Mouse (Mus musculus) forebrain, embryonic 16.5 days (tissue): ENCODE measurements at regions not wholly inside any gene's neighbourhood (a gene's known extent, or its start where the extent isn't known, plus 50 kb on each side); places are given as distances from the start of the nearest gene placed in this dataset.

Source experiments
- ATAC-seq: fragments of 200-750 bp; cut with Nextera tagmentation; 2 replicates; pipeline ENCODE4 v1.8.0; 2017; ENCODE audit warnings: mild to moderate bottlenecking, moderate library complexity
- H3K27ac ChIP-seq: fragments of 300-500 bp; sonication (generic); 2 replicates; pipeline ENCODE4 v1.5.1; 2014; ENCODE audit warnings: low read length, control low read depth
- H3K27me3 ChIP-seq: fragments of 300-500 bp; sonication (generic); replicated peaks from 2 replicates; pipeline ENCODE4 v1.6.1; 2014; ENCODE audit warnings: low read length; ENCODE audit not compliant: control insufficient read depth, insufficient read depth
- H3K36me3 ChIP-seq: fragments of 300-500 bp; sonication (generic); 2 replicates; pipeline ENCODE4 v1.6.1; 2014; ENCODE audit not compliant: control insufficient read depth, insufficient read depth
- H3K4me1 ChIP-seq: fragments of 300-500 bp; sonication (generic); replicated peaks from 2 replicates; pipeline ENCODE4 v1.6.1; 2014; ENCODE audit warnings: low read length; ENCODE audit not compliant: control insufficient read depth, insufficient read depth
- H3K4me2 ChIP-seq: fragments of 300-500 bp; sonication (generic); 2 replicates; pipeline ENCODE4 v1.6.1; 2014; ENCODE audit warnings: mild to moderate bottlenecking, low read length, control low read depth
- H3K4me3 ChIP-seq: fragments of 300-500 bp; sonication (generic); replicated peaks from 2 replicates; pipeline ENCODE4 v1.5.1; 2014; ENCODE audit warnings: mild to moderate bottlenecking, low read length, control low read depth
- H3K9ac ChIP-seq: fragments of 300-500 bp; sonication (generic); replicated peaks from 2 replicates; pipeline ENCODE4 v1.6.1; 2014; ENCODE audit warnings: low read depth, low read length, control low read depth
- H3K9me3 ChIP-seq: fragments of 300-500 bp; sonication (generic); 2 replicates; pipeline ENCODE4 v1.6.1; 2016; ENCODE audit warnings: low read length; ENCODE audit not compliant: control insufficient read depth
- WGBS: fragments of 180-500 bp; shearing (Covaris S2); extraction: QIAGEN DNeasy Blood & Tissue Kit; methylation state at CpG from one replicate; pipeline ENCODE4 v1.1.7; 2014; 5-methylcytosine and 5-hydroxymethylcytosine counted together

DNA sequence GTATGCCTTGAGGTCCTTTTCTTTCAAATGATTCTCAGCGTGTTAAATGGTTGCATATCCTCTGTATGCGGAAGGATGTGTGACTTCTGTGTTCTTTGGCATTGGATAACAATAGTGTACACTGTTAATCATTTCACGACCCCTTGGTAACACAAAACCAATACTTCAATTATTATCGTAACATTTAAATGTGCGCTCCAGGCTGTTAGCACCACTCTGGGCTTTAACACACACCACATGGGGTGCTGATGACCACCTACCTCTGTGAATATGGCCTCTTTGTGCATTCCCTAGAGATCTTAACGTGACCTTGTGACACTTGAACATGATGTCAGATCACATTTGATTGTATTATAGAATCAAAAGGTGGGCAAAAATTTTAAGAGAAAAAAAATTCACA, 80.2 kb upstream of the Csnka2ip start:
- Histone ChIP-seq H3K27me3 (no peaks in the 10 kb centered on the region), H3K27ac (no peak overlapping the region), H3K4me1 (peaks cover 2% of the 10 kb centered on the region), H3K36me3 (no peaks in the 10 kb centered on the region), H3K9me3 (no peaks in the 10 kb centered on the region), H3K9ac (no peak overlapping the region), H3K4me3 (no peak overlapping the region), H3K4me2 (no peak overlapping the region)
- 70% methylated on average over 6 of the region's 6 CpGs for WGBS
- ATAC-seq = no peak

DNA sequence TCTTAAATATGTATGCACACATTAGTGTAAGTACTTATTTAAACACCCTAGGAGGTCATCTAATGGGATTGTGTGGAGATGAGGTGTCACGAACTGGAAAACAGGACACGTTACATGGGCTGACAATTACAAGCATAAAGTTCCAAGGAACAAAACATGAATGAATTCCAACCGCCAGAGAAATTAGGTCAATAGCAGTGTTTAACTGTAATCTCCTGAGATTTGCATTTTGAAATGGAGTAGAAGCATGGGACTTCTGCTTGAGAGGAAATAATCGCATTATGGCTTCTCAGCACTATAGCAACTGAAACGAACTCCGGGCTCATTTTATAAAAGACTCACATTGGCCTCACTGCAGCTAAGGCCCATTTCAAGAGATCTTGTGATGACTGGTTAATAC, 79.7 kb upstream of the Csnka2ip start:
- no peak overlapping the region for H3K27ac ChIP-seq
- H3K36me3 ChIP-seq = no peaks in the 10 kb centered on the region
- H3K4me1 ChIP-seq = peaks cover 3% of the 10 kb centered on the region
- H3K4me2 ChIP-seq = no peak overlapping the region
- no peak overlapping the region for H3K9ac ChIP-seq
- ATAC-seq = peak; percentile 32
- no peaks in the 10 kb centered on the region for H3K27me3 ChIP-seq
- H3K9me3 ChIP-seq = no peaks in the 10 kb centered on the region
- H3K4me3 ChIP-seq = no peak overlapping the region
- 29% methylated on average over 6 of the region's 6 CpGs for WGBS

DNA sequence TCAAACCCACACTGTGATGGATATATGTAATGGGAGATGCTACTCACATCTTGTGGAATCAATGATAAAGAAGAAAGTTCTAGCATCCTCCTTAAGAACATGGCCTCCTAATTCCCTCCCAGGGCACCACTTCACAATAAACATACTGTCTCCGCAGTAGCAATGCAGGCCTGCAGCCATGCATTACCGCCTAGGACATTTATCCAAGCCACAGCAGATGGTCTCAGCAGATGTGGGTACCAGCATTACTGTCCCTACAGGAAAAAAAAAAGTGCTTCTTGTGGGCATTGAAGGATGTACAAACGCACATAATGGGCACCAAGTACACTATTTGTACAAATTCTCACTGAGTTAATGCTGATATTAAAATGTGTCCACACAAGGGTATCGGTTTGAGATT, 78.6 kb upstream of the Csnka2ip start:
- ATAC-seq = no peak
- no peak overlapping the region for H3K4me3 ChIP-seq
- no peaks in the 10 kb centered on the region for H3K9me3 ChIP-seq
- no peaks in the 10 kb centered on the region for H3K36me3 ChIP-seq
- 77% methylated on average over 4 of the region's 4 CpGs for WGBS
- H3K27ac ChIP-seq = no peak overlapping the region
- no peaks in the 10 kb centered on the region for H3K27me3 ChIP-seq
- H3K4me2 ChIP-seq = no peak overlapping the region
- peaks cover 11% of the 10 kb centered on the region for H3K4me1 ChIP-seq
- no peak overlapping the region for H3K9ac ChIP-seq

DNA sequence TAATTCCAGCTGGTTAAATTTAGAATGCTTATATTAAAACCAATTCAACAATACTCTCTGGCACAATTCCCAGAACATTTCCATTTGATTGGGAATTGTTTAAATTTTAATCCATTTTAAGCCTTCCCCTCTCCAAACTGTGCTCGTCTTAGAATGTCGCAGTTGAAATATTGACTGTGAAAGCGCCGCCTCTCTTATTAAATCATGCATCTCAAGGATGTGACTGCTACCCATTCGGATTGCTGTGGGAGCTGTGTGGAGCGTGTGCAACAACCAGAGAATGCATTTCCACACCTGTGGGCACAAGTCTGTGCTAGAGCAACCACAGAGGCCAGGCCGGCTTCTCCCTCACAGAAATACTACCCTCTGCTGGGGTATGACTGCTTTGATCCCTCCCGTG, 75.1 kb upstream of the Csnka2ip start:
- Histone ChIP-seq H3K4me2 (no peak overlapping the region), H3K36me3 (no peaks in the 10 kb centered on the region), H3K4me1 (peaks cover 11% of the 10 kb centered on the region), H3K27ac (peak overlapping the region; percentile 67; the same call in 1 of the 2 replicates), H3K4me3 (no peak overlapping the region), H3K9me3 (no peaks in the 10 kb centered on the region), H3K9ac (no peak overlapping the region), H3K27me3 (no peaks in the 10 kb centered on the region)
- peak; percentile 84 for ATAC-seq
- WGBS = 29% methylated on average over 8 of the region's 8 CpGs

DNA sequence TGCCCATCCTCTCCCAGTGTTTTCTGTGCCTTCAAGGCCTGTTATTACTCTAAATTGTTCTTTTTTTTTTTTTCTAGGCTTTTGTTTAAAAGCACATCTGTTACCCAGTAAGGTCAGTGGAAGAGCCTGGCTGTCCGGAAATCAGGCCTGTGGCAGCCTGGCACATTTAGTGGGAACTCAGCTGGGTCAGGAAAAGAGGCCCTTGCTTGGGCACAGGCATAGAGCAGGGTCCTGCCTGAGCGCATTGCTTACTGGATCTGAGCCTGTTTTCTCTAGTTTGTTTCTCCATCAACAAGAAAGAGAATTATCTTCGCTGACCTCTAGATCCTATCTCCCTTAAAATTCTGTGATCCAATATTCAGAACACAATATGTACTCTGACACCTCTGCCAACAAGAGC, 74.7 kb upstream of the Csnka2ip start:
- 50% methylated on average over 3 of the region's 3 CpGs for WGBS
- ATAC-seq = peak; percentile 77

DNA sequence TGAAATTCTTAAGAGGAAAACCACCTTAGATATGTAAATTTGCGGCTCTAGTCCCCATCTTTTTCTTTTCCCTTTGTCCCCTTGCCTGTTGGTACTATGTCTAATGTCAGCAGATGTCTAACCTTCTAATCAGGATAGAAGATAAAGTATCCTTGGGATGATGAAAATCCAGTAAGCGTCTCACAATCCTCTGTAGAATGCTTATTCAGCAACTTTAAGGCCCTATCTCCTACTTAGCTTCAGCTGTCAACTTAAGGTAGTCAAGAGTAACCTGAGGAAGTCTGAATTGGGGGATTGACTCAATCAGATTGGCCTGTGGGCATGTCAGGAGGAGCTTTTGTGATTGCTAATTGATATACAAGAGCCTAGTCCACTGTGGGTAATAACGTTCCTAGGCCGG, 64.7 kb upstream of the Csnka2ip start:
- no peaks in the 10 kb centered on the region for H3K9me3 ChIP-seq
- no peaks in the 10 kb centered on the region for H3K27me3 ChIP-seq
- no peaks in the 10 kb centered on the region for H3K4me1 ChIP-seq
- no peak overlapping the region for H3K9ac ChIP-seq
- WGBS = 94% methylated on average over 4 of the region's 4 CpGs
- no peak overlapping the region for H3K4me2 ChIP-seq
- H3K27ac ChIP-seq = no peak overlapping the region
- ATAC-seq = no peak
- H3K4me3 ChIP-seq = no peak overlapping the region
- H3K36me3 ChIP-seq = no peaks in the 10 kb centered on the region

More for the DNA sequence above, 74.7 kb upstream of the Csnka2ip start:
- Histone ChIP-seq H3K4me1 (peaks cover 11% of the 10 kb centered on the region), H3K27me3 (no peaks in the 10 kb centered on the region), H3K36me3 (no peaks in the 10 kb centered on the region), H3K27ac (0 out of 2 replicates have a peak overlapping the region, but pooled peaks have one; percentile 0), H3K4me3 (no peak overlapping the region), H3K9me3 (no peaks in the 10 kb centered on the region), H3K4me2 (no peak overlapping the region), H3K9ac (no peak overlapping the region)
